Mouse (Mus musculus) embryonic facial prominence, embryonic 10.5 days (tissue): ENCODE measurements around the gene 4430402I18Rik. TPM values are rescaled to one million over a fixed set of nuclear protein-coding genes. Genes with fewer than 3 reads are reported as not detected.
A peak's percentile ranks its signal among the peaks of the same experiment; 100 is the strongest.

Experiments used
- DNase-seq: peaks from one replicate; pipeline ENCODE4 v3.0.0-alpha.2; 2017; ENCODE audit warnings: low spot score
- H3K27ac ChIP-seq: fragments of 300-500 bp; sonication (generic); replicated peaks from 2 replicates; pipeline ENCODE4 v1.5.1; 2016; ENCODE audit warnings: mild to moderate bottlenecking
- H3K27me3 ChIP-seq: fragments of 300-500 bp; sonication (generic); replicated peaks from 2 replicates; pipeline ENCODE4 v1.6.1; 2016; ENCODE audit warnings: low read depth, mild to moderate bottlenecking; ENCODE audit not compliant: poor library complexity, severe bottlenecking
- H3K36me3 ChIP-seq: fragments of 300-500 bp; sonication (generic); replicated peaks from 2 replicates; pipeline ENCODE4 v1.6.1; 2016; ENCODE audit warnings: mild to moderate bottlenecking, moderate library complexity
- H3K4me1 ChIP-seq: fragments of 300-500 bp; sonication (generic); 2 replicates; pipeline ENCODE4 v1.6.1; 2016
- H3K4me3 ChIP-seq: fragments of 300-500 bp; sonication (generic); 2 replicates; pipeline ENCODE4 v1.5.1; 2016; ENCODE audit warnings: mild to moderate bottlenecking, moderate library complexity
- H3K9me3 ChIP-seq: fragments of 300-500 bp; sonication (generic); 2 replicates; pipeline ENCODE4 v1.6.1; 2016; ENCODE audit warnings: mild to moderate bottlenecking
- WGBS: fragments of 180-500 bp; shearing (Covaris S2); methylation state at CpG from one replicate; pipeline ENCODE4 v1.1.7; 2016; 5-methylcytosine and 5-hydroxymethylcytosine counted together
- polyA plus RNA-seq: library from polyadenylated mRNA; unstranded; fragments of >200 nt; fragmentation: Nextera tagmentation; extraction: Ambion mirVana; gene quantifications from 2 replicates; pipeline ENCODE4 v1.2.1, GENCODE M21; 2016

Gene 4430402I18Rik
- polyA plus RNA-seq, 1 experiment from 2014 or later = 0.52 TPM

GRCm38 (mm10) chr19:28914598-28914997, 53.0 kb downstream of the 4430402I18Rik start:
- 85% methylated on average over 6 of the region's 6 CpGs for WGBS
- Histone ChIP-seq H3K36me3 (no peaks in the 10 kb centered on the region), H3K4me3 (no peak overlapping the region), H3K27me3 (no peaks in the 10 kb centered on the region), H3K27ac (no peak overlapping the region), H3K9me3 (no peaks in the 10 kb centered on the region), H3K4me1 (peaks cover 16% of the 10 kb centered on the region)
- DNase-seq = no peak

GRCm38 (mm10) chr19:28908693-28909092, 58.9 kb downstream of the 4430402I18Rik start:
- DNase-seq = no peak
- Histone ChIP-seq H3K27ac (peak overlapping the region; percentile 44; the same call in 1 of the 2 replicates), H3K27me3 (no peaks in the 10 kb centered on the region), H3K36me3 (no peaks in the 10 kb centered on the region), H3K4me1 (peaks cover 27% of the 10 kb centered on the region), H3K9me3 (no peaks in the 10 kb centered on the region), H3K4me3 (no peak overlapping the region)
- 66% methylated on average over 9 of the region's 9 CpGs for WGBS

- DNase-seq = peak; percentile 75
- 25% methylated on average over 4 of the region's 4 CpGs for WGBS
Measured at GRCm38 (mm10) chr19:28908186-28908585, 59.4 kb downstream of the 4430402I18Rik start.

GRCm38 (mm10) chr19:28903536-28904119, 64.0 kb downstream of the 4430402I18Rik start:
- no peak overlapping the region for H3K27ac ChIP-seq
- no peak overlapping the region for H3K4me3 ChIP-seq
- 87% methylated on average over 8 of the region's 8 CpGs for WGBS
- H3K4me1 ChIP-seq = peaks cover 35% of the 10 kb centered on the region
- H3K36me3 ChIP-seq = no peaks in the 10 kb centered on the region
- no peaks in the 10 kb centered on the region for H3K9me3 ChIP-seq
- DNase-seq = no peak
- H3K27me3 ChIP-seq = no peaks in the 10 kb centered on the region

More at GRCm38 (mm10) chr19:28908186-28908585, 59.4 kb downstream of the 4430402I18Rik start:
- Histone ChIP-seq H3K27ac (peak overlapping the region; percentile 44), H3K4me3 (no peak overlapping the region), H3K36me3 (no peaks in the 10 kb centered on the region), H3K4me1 (peaks cover 28% of the 10 kb centered on the region), H3K9me3 (no peaks in the 10 kb centered on the region), H3K27me3 (no peaks in the 10 kb centered on the region)

GRCm38 (mm10) chr19:28902806-28903205, 64.8 kb downstream of the 4430402I18Rik start:
- Histone ChIP-seq H3K27ac (no peak overlapping the region), H3K4me3 (no peak overlapping the region), H3K9me3 (no peaks in the 10 kb centered on the region), H3K36me3 (no peaks in the 10 kb centered on the region), H3K27me3 (no peaks in the 10 kb centered on the region), H3K4me1 (peaks cover 27% of the 10 kb centered on the region)
- 86% methylated on average over 4 of the region's 4 CpGs for WGBS
- DNase-seq = no peak

GRCm38 (mm10) chr19:28902111-28902510, 65.5 kb downstream of the 4430402I18Rik start:
- WGBS = 54% methylated on average over 2 of the region's 2 CpGs
- peaks cover 20% of the 10 kb centered on the region for H3K4me1 ChIP-seq

GRCm38 (mm10) chr19:28900771-28901170, 66.8 kb downstream of the 4430402I18Rik start:
- no peaks in the 10 kb centered on the region for H3K27me3 ChIP-seq
- no peaks in the 10 kb centered on the region for H3K36me3 ChIP-seq
- no peaks in the 10 kb centered on the region for H3K9me3 ChIP-seq
- WGBS = 94% methylated on average over 2 of the region's 2 CpGs
- H3K4me3 ChIP-seq = no peak overlapping the region
- H3K27ac ChIP-seq = no peak overlapping the region
- H3K4me1 ChIP-seq = peaks cover 15% of the 10 kb centered on the region
- no peak for DNase-seq

More at GRCm38 (mm10) chr19:28902111-28902510, 65.5 kb downstream of the 4430402I18Rik start:
- Histone ChIP-seq H3K4me3 (no peak overlapping the region), H3K9me3 (no peaks in the 10 kb centered on the region), H3K27me3 (no peaks in the 10 kb centered on the region), H3K27ac (no peak overlapping the region), H3K36me3 (no peaks in the 10 kb centered on the region)
- DNase-seq = no peak

GRCm38 (mm10) chr19:28897497-28897896, 70.1 kb downstream of the 4430402I18Rik start:
- 85% methylated on average over 9 of the region's 9 CpGs for WGBS
- Histone ChIP-seq H3K27ac (no peak overlapping the region), H3K27me3 (no peaks in the 10 kb centered on the region), H3K9me3 (no peaks in the 10 kb centered on the region), H3K36me3 (no peaks in the 10 kb centered on the region), H3K4me1 (peaks cover 15% of the 10 kb centered on the region), H3K4me3 (no peak overlapping the region)
- DNase-seq = no peak

GRCm38 (mm10) chr19:28896639-28897038, 71.0 kb downstream of the 4430402I18Rik start:
- Histone ChIP-seq H3K9me3 (no peaks in the 10 kb centered on the region), H3K27me3 (no peaks in the 10 kb centered on the region), H3K4me3 (no peak overlapping the region), H3K36me3 (no peaks in the 10 kb centered on the region), H3K4me1 (peaks cover 9% of the 10 kb centered on the region; the same call in 1 of the 2 replicates), H3K27ac (no peak overlapping the region)
- 80% methylated on average over 1 of the region's 1 CpGs for WGBS
- no peak for DNase-seq

GRCm38 (mm10) chr19:28891864-28892263, 75.7 kb downstream of the 4430402I18Rik start:
- H3K9me3 ChIP-seq = no peaks in the 10 kb centered on the region
- no peak for DNase-seq
- no peaks in the 10 kb centered on the region for H3K36me3 ChIP-seq
- no peak overlapping the region for H3K4me3 ChIP-seq
- no peaks in the 10 kb centered on the region for H3K27me3 ChIP-seq
- 0 out of 2 replicates have a peak, but pooled peaks cover 9% of the 10 kb centered on the region for H3K4me1 ChIP-seq
- no peak overlapping the region for H3K27ac ChIP-seq
- WGBS = 94% methylated on average over 1 of the region's 1 CpGs

- no peak for DNase-seq
- no peaks in the 10 kb centered on the region for H3K36me3 ChIP-seq
- no peak overlapping the region for H3K4me3 ChIP-seq
- WGBS = 77% methylated on average over 5 of the region's 5 CpGs
- H3K27me3 ChIP-seq = no peaks in the 10 kb centered on the region
- 0 out of 2 replicates have a peak, but pooled peaks cover 9% of the 10 kb centered on the region for H3K4me1 ChIP-seq
- H3K27ac ChIP-seq = no peak overlapping the region
- no peaks in the 10 kb centered on the region for H3K9me3 ChIP-seq
Measured at GRCm38 (mm10) chr19:28891238-28891637, 76.4 kb downstream of the 4430402I18Rik start.

- no peaks in the 10 kb centered on the region for H3K36me3 ChIP-seq
- no peak overlapping the region for H3K27ac ChIP-seq
- no peak for DNase-seq
- H3K27me3 ChIP-seq = no peaks in the 10 kb centered on the region
- 61% methylated on average over 3 of the region's 3 CpGs for WGBS
- no peak overlapping the region for H3K4me3 ChIP-seq
- 0 out of 2 replicates have a peak, but pooled peaks cover 9% of the 10 kb centered on the region for H3K4me1 ChIP-seq
- H3K9me3 ChIP-seq = no peaks in the 10 kb centered on the region
Measured at GRCm38 (mm10) chr19:28889251-28889650, 78.3 kb downstream of the 4430402I18Rik start.

- no peak overlapping the region for H3K27ac ChIP-seq
- H3K4me1 ChIP-seq = 0 out of 2 replicates have a peak, but pooled peaks cover 7% of the 10 kb centered on the region
- 78% methylated on average over 1 of the region's 1 CpGs for WGBS
- no peaks in the 10 kb centered on the region for H3K27me3 ChIP-seq
- H3K4me3 ChIP-seq = no peak overlapping the region
- H3K9me3 ChIP-seq = no peaks in the 10 kb centered on the region
- DNase-seq = no peak
- H3K36me3 ChIP-seq = no peaks in the 10 kb centered on the region
Measured at GRCm38 (mm10) chr19:28888496-28888895, 79.1 kb downstream of the 4430402I18Rik start.
